Mouse (Mus musculus) v-Abl transformed pro-B cells (cell line): ENCODE data around the gene Zfp383.
"Not testable (repeated sequence)": the region's sequence is repeated elsewhere in the genome, so short reads cannot be mapped to it uniquely, and the experiment has no call there.

ENCODE experiments used
- in situ Hi-C, 2 experiments: fragments of 400-800 bp; cut with MboI; formaldehyde crosslinking; loops; one replicate each; pipeline ENCODE4 v1.15.1; 2025; ENCODE audit not compliant: unreplicated experiment in 2 of 2

Zfp383 gene

GRCm38 (mm10) chr7:29908130-29908950, at the start of gene Zfp383:
TSS of gene Zfp383 (plus strand) at chr7:29908223.
- in situ Hi-C loops = loop anchor here in 1 of 2 experiments (5.0 kb wide), 1 partner anchor 44 kb away; the partner anchor contains the start of gene Zfp74

DNA sequence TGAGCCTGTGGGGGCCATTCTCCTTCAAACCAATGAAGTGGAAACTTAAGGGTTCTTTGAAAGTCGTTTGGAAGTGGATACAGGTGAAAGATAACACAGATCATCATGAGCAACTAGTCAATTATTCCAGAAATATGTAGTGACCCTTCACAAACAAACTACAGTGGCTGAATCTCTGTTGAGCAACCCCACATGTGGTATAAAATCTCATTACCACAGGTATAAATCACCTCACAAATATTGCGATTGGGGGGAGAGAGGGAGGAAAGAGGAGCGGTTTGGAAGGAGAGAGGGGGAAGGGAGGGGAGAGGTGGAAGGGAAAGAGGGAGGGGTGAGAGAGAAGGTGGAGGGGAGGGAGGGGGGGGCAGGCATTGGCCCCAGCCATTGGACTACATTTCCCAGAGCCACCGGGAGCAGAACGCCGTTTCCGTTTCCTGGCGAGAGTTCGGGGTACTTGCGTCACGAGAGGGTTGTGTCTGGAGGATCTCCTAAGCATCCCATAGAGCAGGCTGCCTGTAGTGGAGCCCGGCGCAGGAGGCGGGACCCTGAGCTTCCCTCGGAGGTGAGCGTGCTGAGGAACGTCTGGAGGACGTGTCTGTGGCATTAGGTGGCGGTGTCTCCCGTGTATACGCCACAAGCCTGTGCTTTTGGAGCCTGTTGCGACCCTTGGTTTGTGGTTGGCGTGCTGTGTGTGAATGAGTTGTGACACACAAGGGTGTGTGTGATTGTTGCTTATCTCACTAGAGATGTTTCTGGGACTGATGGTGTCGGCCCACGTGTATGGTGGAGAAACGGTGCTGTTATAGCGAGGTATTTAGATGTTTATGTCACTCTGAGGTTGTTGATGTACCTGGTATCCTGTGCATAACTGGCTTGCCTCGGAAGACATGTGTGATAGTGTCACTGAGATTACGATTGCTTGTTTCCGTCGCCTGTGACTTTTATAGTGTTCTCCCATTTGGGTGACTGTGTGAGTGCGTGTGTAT, 48.2 kb upstream of the Zfp383 start, which contains the start of gene Zfp420:
Gene Zfp420, plus strand, starts transcription at position 448 of the 986 bp plus-strand sequence.
- in situ Hi-C loops = loop anchor here (5.0 to 10.0 kb wide), 2 partner anchors 37 to 125 kb away; partner anchors contain the start of gene Zfp568 (in 1 of the 2)

DNA sequence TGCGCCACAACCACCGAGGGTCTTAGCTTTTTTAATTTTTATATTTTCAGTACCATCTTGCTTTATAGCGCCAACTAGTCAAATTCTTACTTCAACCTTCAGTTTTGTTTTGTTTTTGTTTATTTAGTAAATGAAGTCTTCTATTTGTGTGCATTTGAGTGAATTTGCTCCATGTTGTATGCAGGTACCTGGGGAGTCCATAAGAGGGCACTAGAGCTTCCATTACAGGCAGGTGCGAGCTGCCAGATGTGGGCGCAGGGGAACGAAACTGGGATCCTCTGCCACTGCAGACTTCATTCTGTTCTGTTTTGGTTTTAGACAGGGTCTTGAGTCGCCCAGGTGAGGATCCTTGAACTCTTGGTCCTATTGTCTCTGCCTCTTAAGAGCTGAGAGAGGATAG, 46.4 kb upstream of the Zfp383 start:
- in situ Hi-C loops = no loop called here

DNA sequence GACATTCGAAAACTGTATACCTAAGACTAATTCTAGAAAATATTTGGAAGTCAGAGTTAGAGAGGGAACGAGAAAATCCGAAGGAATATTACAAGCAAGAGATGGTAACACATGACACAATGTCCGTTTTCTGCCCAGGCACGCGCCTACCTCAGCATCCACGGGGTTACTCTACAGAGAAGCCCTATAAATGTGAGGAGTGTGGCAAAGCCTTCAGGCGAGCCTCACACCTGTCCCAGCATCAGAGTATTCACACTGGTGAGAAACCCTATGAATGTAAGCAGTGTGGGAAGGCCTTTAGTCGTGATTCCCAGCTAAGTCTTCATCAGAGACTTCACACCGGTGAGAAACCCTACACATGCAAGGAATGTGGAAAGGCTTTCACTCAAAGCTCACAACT, 33.8 kb upstream of the Zfp383 start:
- in situ Hi-C loops = no loop called here

DNA sequence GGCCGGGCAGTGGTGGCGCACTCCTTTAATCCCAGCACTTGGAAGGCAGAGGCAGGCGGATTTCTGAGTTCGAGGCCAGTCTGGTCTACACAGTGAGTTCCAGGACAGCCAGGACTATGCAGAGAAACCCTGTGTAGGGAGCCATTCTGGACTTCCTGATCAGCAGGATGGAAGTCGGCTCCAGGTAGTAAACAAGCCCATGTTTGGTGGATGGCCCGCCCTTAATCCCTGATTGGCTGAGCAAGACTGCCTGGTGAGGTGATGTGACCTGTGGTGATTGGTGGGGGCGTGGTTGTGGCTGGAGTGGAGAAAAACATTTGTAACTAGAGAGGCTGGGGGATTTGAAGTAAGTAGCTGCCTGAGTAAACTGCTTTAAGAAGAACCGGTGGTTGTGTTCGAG, 30.5 kb upstream of the Zfp383 start:
- in situ Hi-C loops = not testable (repeated sequence)

- in situ Hi-C loops = no loop called here
These were observed 28.0 kb upstream of the Zfp383 start for GRCm38 (mm10) chr7:29880056-29880455.

DNA sequence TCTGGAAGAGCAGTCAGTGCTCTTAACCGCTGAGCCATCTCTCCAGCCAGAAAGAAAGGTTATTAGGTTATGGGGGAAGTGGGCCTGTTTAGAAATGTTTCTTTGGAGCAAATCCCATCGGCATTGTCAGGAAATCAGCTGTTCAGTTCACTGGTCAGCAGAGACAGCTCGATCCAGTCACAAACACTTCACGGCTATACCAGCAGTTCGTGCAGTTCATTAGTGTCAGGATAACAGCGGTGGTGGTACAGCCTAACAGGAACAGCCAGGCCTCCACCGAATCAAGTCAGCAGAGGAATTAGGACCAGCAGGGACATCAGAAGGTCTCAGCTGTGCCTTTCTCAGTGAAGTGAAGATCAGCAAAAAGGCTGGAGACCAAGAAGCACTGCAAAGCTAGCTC, 27.1 kb upstream of the Zfp383 start:
- in situ Hi-C loops = no loop called here

DNA sequence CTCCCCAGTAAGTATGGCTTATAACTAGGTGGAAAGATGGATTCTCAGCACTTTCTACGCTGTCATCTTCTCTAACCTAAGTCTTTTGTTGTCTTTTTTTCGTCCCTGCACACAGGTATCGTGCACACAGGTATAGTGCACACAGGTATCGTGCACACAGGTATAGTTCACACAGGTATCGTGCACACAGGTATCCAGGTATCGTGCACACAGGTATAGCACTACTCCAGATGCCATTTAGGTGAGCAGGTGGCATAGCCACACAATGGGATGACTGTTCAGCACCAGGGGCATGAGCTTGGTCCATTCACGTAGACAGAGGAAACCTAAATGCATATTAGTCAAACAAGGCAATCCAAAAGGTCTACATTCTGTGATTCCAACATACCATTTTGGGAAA, 17.5 kb upstream of the Zfp383 start:
- in situ Hi-C loops = no loop called here

DNA sequence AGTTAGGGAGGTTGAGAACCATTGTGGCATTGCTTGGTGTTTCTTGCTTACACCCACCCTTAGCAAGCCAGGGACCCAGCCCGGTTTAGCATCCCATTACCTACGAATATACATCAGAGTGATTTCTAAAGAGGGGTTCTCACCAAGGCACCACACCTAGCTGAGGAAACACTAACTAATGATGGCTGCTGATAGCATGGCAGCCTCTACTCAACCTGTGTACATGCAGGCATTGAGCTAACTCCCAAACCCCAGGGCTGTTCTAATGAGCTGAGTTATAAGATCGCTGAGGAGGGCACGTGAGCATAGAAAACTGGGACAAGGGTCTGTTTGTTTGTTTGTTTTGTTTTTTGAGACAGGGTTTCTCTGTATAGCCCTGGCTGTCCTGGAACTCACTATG, 15.3 kb upstream of the Zfp383 start:
- in situ Hi-C loops = no loop called here

GRCm38 (mm10) chr7:29898351-29898750, 9.7 kb upstream of the Zfp383 start:
- in situ Hi-C loops = loop anchor here in 1 of 2 experiments (5.0 kb wide), 1 partner anchor 41 kb away; the partner anchor contains the start of gene Zfp420

GRCm38 (mm10) chr7:29904101-29904500, 3.9 kb upstream of the Zfp383 start:
- in situ Hi-C loops = no loop called here

GRCm38 (mm10) chr7:29905966-29906681, 1.9 kb upstream of the Zfp383 start, which contains the start of gene Zfp27:
TSS of gene Zfp27 (minus strand) at chr7:29906572.
- in situ Hi-C loops = loop anchor here in 1 of 2 experiments (5.0 kb wide), 1 partner anchor 46 kb away; the partner anchor contains the start of gene Zfp74

GRCm38 (mm10) chr7:29906682-29907058, 1.4 kb upstream of the Zfp383 start:
- in situ Hi-C loops = loop anchor here in 1 of 2 experiments (5.0 kb wide), 1 partner anchor 46 kb away; the partner anchor contains the start of gene Zfp74

DNA sequence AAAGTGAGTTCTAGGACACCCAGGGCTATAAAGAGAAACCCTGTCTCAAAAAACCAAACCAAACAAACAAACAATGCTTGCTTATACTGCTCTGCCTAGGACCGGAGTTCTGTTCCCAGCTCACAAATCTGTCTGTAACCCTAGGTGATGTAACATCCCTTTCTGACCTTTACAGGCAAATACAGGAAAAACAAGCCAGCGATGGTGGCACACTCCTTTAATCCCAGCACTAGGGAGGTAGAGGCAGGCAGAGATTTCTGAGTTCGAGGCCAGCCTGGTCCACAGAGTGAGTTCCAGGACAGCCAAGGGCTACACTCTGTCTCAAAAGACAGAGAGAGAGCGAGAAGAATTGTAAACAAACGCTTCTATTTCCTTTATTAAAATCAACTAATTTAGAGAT, 817 bp upstream of the Zfp383 start:
- in situ Hi-C loops = loop anchor here in 1 of 2 experiments (5.0 kb wide), 1 partner anchor 45 kb away; the partner anchor contains the start of gene Zfp74

GRCm38 (mm10) chr7:29910252-29910651, 2.2 kb downstream of the Zfp383 start:
- in situ Hi-C loops = no loop called here

DNA sequence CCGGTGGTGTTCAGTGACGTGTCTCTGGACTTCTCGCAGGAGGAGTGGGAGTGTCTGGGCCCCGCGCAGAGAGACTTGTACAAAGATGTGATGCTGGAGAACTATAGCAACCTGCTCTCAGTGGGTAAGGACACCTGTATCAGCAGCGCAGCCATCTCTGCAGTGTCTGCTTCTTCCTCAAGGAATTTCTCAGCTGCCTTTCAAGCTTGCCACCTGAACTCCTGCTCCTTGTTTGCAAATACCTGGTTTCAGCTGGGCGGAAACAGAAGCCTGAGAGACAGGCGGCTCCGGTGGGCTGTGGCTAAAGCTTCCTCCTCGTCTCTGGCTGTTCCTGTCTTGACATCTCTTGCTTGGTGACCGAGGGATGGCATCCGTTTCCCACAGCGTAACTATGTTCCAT, 4.1 kb downstream of the Zfp383 start:
- in situ Hi-C loops = no loop called here

DNA sequence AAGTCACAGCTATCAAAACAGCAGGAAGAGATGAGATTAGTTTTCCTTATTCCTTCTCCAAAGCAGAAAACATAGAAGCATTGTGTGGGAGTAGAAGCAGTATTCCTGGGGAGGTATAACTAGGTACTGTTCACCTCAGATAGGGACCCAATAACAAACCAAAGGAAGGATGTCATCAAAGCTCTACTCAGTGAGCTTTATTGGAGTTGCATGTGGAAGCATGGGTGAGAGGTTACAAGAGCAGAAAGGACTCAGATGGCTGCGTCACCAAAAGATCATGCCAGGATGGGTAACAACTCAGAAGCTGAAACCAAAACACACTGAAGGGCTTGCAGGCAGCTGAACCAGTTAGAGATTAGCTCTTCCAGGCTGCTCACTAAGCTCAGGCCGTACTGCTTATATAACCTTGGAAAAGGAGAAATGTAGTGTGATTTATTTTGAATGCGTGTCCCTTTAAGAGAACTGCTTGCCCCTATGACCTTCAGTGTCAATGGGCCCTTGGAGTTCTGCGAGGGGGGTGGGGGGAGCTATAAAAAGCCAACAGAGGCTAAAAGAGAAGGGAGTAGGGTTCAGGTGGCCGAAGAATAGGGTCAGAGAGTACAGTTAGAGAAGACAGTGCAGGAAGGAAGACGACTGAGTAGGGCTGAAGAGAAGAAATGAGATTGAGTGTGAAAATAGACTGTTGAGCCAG, 9.5 kb downstream of the Zfp383 start:
- in situ Hi-C loops = no loop called here

- in situ Hi-C loops = no loop called here
These were observed 10.0 kb downstream of the Zfp383 start for GRCm38 (mm10) chr7:29918062-29918453.

- in situ Hi-C loops = no loop called here
These were observed 13.5 kb downstream of the Zfp383 start for GRCm38 (mm10) chr7:29921439-29922093.
